Mouse (Mus musculus) midbrain, postnatal 0 days (tissue): ENCODE measurements around the gene Isg20l2. TPM values are rescaled to one million over a fixed set of nuclear protein-coding genes. Genes with fewer than 3 reads are reported as not detected.
A peak's percentile ranks its signal among the peaks of the same experiment; 100 is the strongest.

Source experiments
- ATAC-seq: fragments of 200-750 bp; cut with Nextera tagmentation; 2 replicates; pipeline ENCODE4 v1.8.0; 2017; ENCODE audit warnings: moderate number of reproducible peaks, mild to moderate bottlenecking, moderate TSS enrichment, moderate library complexity; ENCODE audit not compliant: low FRiP score
- DNase-seq: peaks from one replicate; pipeline ENCODE4 v3.0.0-alpha.2; 2015; ENCODE audit warnings: low spot score
- H3K27ac ChIP-seq: fragments of 300-500 bp; sonication (generic); 2 replicates; pipeline ENCODE4 v1.5.1; 2014; ENCODE audit warnings: low read depth, mild to moderate bottlenecking, low read length, mixed read lengths
- H3K27me3 ChIP-seq: fragments of 300-500 bp; sonication (generic); 2 replicates; pipeline ENCODE4 v1.6.1; 2014; ENCODE audit warnings: low read length, control low read depth, mixed read lengths; ENCODE audit not compliant: insufficient read depth
- H3K36me3 ChIP-seq: fragments of 300-500 bp; sonication (generic); 2 replicates; pipeline ENCODE4 v1.6.1; 2014; ENCODE audit warnings: low read length, control low read depth, mixed read lengths; ENCODE audit not compliant: insufficient read depth
- H3K4me1 ChIP-seq: fragments of 300-500 bp; sonication (generic); 2 replicates; pipeline ENCODE4 v1.6.1; 2014; ENCODE audit warnings: mild to moderate bottlenecking, control low read depth, antibody characterized with exemption, low read length, mixed read lengths; ENCODE audit not compliant: insufficient read depth
- H3K4me2 ChIP-seq: fragments of 300-500 bp; sonication (generic); 2 replicates; pipeline ENCODE4 v1.6.1; 2014; ENCODE audit warnings: low read depth, mild to moderate bottlenecking, low read length, mixed read lengths; ENCODE audit not compliant: poor library complexity, severe bottlenecking
- H3K4me3 ChIP-seq: fragments of 300-500 bp; sonication (generic); 2 replicates; pipeline ENCODE4 v1.5.1; 2014; ENCODE audit warnings: low read depth, mild to moderate bottlenecking, low read length, moderate library complexity
- H3K9ac ChIP-seq: fragments of 300-500 bp; sonication (generic); replicated peaks from 2 replicates; pipeline ENCODE4 v1.6.1; 2014; ENCODE audit warnings: mild to moderate bottlenecking, low read length, moderate library complexity, mixed read lengths; ENCODE audit not compliant: poor library complexity, severe bottlenecking
- H3K9me3 ChIP-seq: fragments of 300-500 bp; sonication (generic); 2 replicates; pipeline ENCODE4 v1.6.1; 2016; ENCODE audit warnings: low read length, control low read depth
- CTCF ChIP-seq: IDR thresholded peaks from 2 replicates; pipeline ENCODE4 v1.5.1; 2016; ENCODE audit warnings: antibody characterized with exemption, mild to moderate bottlenecking
- WGBS: fragments of 180-500 bp; shearing (Covaris S2); extraction: QIAGEN DNeasy Blood & Tissue Kit; methylation state at CpG from one replicate; pipeline ENCODE4 v1.1.7; 2014; 5-methylcytosine and 5-hydroxymethylcytosine counted together
- polyA plus RNA-seq: library from polyadenylated mRNA; unstranded; fragments of >200 nt; fragmentation: Nextera tagmentation; extraction: Ambion mirVana; gene quantifications from 2 replicates; pipeline ENCODE4 v1.2.1, GENCODE M21; 2015
- total RNA-seq: library from RNA; depleted of rRNA; stranded (reverse); fragments of >200 nt; gene quantifications from 2 replicates; pipeline ENCODE4 v1.2.3, GENCODE M21; 2014

Isg20l2 gene
- total and polyA plus RNA-seq, 2 experiments from 2014 or later, result 14.7 to 20.5 TPM

GRCm38 (mm10) chr3:87982836-87983601 is 52.9 kb downstream of the Isg20l2 start:
- no peaks in the 10 kb centered on the region for H3K9me3 ChIP-seq
- no peak overlapping the region for H3K4me3 ChIP-seq
- no peaks in the 10 kb centered on the region for H3K27me3 ChIP-seq
- 15% methylated on average over 13 of the region's 13 CpGs for WGBS
- no peak overlapping the region for H3K9ac ChIP-seq
- no peak for TF ChIP-seq CTCF
- no peak overlapping the region for H3K27ac ChIP-seq
- H3K36me3 ChIP-seq, result no peaks in the 10 kb centered on the region
- peaks cover 15% of the 10 kb centered on the region; the same call in 1 of the 2 replicates for H3K4me1 ChIP-seq
- ATAC-seq, result no peak
- DNase-seq, result no peak
- no peak overlapping the region for H3K4me2 ChIP-seq

GRCm38 (mm10) chr3:87983627-87984026 is 53.5 kb downstream of the Isg20l2 start:
- Histone ChIP-seq H3K4me2 (no peak overlapping the region), H3K4me1 (peaks cover 15% of the 10 kb centered on the region; the same call in 1 of the 2 replicates), H3K27ac (no peak overlapping the region), H3K4me3 (no peak overlapping the region), H3K36me3 (no peaks in the 10 kb centered on the region), H3K9me3 (no peaks in the 10 kb centered on the region), H3K9ac (no peak overlapping the region), H3K27me3 (no peaks in the 10 kb centered on the region)
- DNase-seq (no peak), ATAC-seq (no peak)
- WGBS, result 51% methylated on average over 6 of the region's 6 CpGs
- TF ChIP-seq CTCF, result no peak

- WGBS, result 46% methylated on average over 3 of the region's 3 CpGs
- Histone ChIP-seq H3K27me3 (no peaks in the 10 kb centered on the region), H3K9me3 (no peaks in the 10 kb centered on the region), H3K9ac (no peak overlapping the region), H3K27ac (no peak overlapping the region), H3K36me3 (no peaks in the 10 kb centered on the region), H3K4me3 (no peak overlapping the region), H3K4me2 (no peak overlapping the region), H3K4me1 (peaks cover 15% of the 10 kb centered on the region; the same call in 1 of the 2 replicates)
- ATAC-seq (no peak), DNase-seq (no peak)
- TF ChIP-seq CTCF, result no peak
These were observed 54.0 kb downstream of the Isg20l2 start for GRCm38 (mm10) chr3:87984094-87984493.

- ATAC-seq (no peak), DNase-seq (no peak)
- H3K4me2 ChIP-seq, result no peak overlapping the region
- 23% methylated on average over 12 of the region's 12 CpGs for WGBS
- H3K27ac ChIP-seq, result no peak overlapping the region
- no peak overlapping the region for H3K9ac ChIP-seq
- no peaks in the 10 kb centered on the region for H3K27me3 ChIP-seq
- TF ChIP-seq CTCF, result no peak
- peaks cover 15% of the 10 kb centered on the region; the same call in 1 of the 2 replicates for H3K4me1 ChIP-seq
- no peaks in the 10 kb centered on the region for H3K9me3 ChIP-seq
- no peak overlapping the region for H3K4me3 ChIP-seq
- no peaks in the 10 kb centered on the region for H3K36me3 ChIP-seq
These were observed 55.6 kb downstream of the Isg20l2 start for GRCm38 (mm10) chr3:87985505-87986320.

GRCm38 (mm10) chr3:87986868-87987267 is 56.8 kb downstream of the Isg20l2 start:
- 0% methylated on average over 17 of the region's 17 CpGs for WGBS
- Histone ChIP-seq H3K9me3 (no peaks in the 10 kb centered on the region), H3K4me3 (peak overlapping the region; percentile 32), H3K4me2 (peak overlapping the region; percentile 61), H3K9ac (peak overlapping the region; percentile 48; the same call in 1 of the 2 replicates), H3K27me3 (no peaks in the 10 kb centered on the region), H3K27ac (peak overlapping the region; percentile 65), H3K36me3 (no peaks in the 10 kb centered on the region), H3K4me1 (peaks cover 15% of the 10 kb centered on the region; the same call in 1 of the 2 replicates)
- peak; percentile 99 for TF ChIP-seq CTCF
- DNase-seq, result peak; percentile 98
- peak; percentile 80 for ATAC-seq
